Mouse (Mus musculus) intestine, embryonic 16.5 days (tissue): ENCODE data around the gene Mvb12b. TPM values are rescaled to one million over a fixed set of nuclear protein-coding genes. Genes with fewer than 3 reads are reported as not detected.

Source experiments
- ATAC-seq: fragments of 200-750 bp; cut with Nextera tagmentation; 2 replicates; pipeline ENCODE4 v1.8.0; 2017; ENCODE audit warnings: moderate TSS enrichment, moderate library complexity
- H3K27ac ChIP-seq: fragments of 300-500 bp; sonication (generic); 2 replicates; pipeline ENCODE4 v1.5.1; 2014; ENCODE audit warnings: mild to moderate bottlenecking, low read length
- H3K27me3 ChIP-seq: fragments of 300-500 bp; sonication (generic); replicated peaks from 2 replicates; pipeline ENCODE4 v1.6.1; 2014; ENCODE audit warnings: low read length, control low read depth, mixed read lengths; ENCODE audit not compliant: control insufficient read depth, insufficient read depth
- H3K36me3 ChIP-seq: fragments of 300-500 bp; sonication (generic); 2 replicates; pipeline ENCODE4 v1.6.1; 2014; ENCODE audit warnings: low read length, control low read depth; ENCODE audit not compliant: control insufficient read depth, insufficient read depth
- H3K4me1 ChIP-seq: fragments of 300-500 bp; sonication (generic); 2 replicates; pipeline ENCODE4 v1.6.1; 2014; ENCODE audit warnings: low read length, control low read depth, mixed read lengths; ENCODE audit not compliant: control insufficient read depth, insufficient read depth
- H3K4me2 ChIP-seq: fragments of 300-500 bp; sonication (generic); 2 replicates; pipeline ENCODE4 v1.6.1; 2014; ENCODE audit warnings: low read depth, low read length, control low read depth
- H3K4me3 ChIP-seq: fragments of 300-500 bp; sonication (generic); 2 replicates; pipeline ENCODE4 v1.5.1; 2014; ENCODE audit warnings: mild to moderate bottlenecking, low read length
- H3K9ac ChIP-seq: fragments of 300-500 bp; sonication (generic); 2 replicates; pipeline ENCODE4 v1.6.1; 2014; ENCODE audit warnings: low read depth, low read length
- H3K9me3 ChIP-seq: fragments of 300-500 bp; sonication (generic); 2 replicates; pipeline ENCODE4 v1.6.1; 2016; ENCODE audit warnings: low read length, control low read depth; ENCODE audit not compliant: control insufficient read depth
- WGBS: fragments of 180-500 bp; shearing (Covaris S2); extraction: QIAGEN DNeasy Blood & Tissue Kit; methylation state at CpG from one replicate; pipeline ENCODE4 v1.1.7; 2014; 5-methylcytosine and 5-hydroxymethylcytosine counted together
- polyA plus RNA-seq: library from polyadenylated mRNA; unstranded; fragments of >200 nt; fragmentation: Nextera tagmentation; extraction: Ambion mirVana; gene quantifications from 2 replicates; pipeline ENCODE4 v1.2.1, GENCODE M21; 2015

Mvb12b gene
- polyA plus RNA-seq, 1 experiment from 2014 or later, result 7.9 TPM

- no peak overlapping the region for H3K4me3 ChIP-seq
- H3K27me3 ChIP-seq, result peaks cover 7% of the 10 kb centered on the region; the same call in 1 of the 2 replicates
- no peaks in the 10 kb centered on the region for H3K4me1 ChIP-seq
- 67% methylated on average over 3 of the region's 3 CpGs for WGBS
- no peaks in the 10 kb centered on the region for H3K36me3 ChIP-seq
- no peak overlapping the region for H3K4me2 ChIP-seq
- no peak overlapping the region for H3K9ac ChIP-seq
- H3K9me3 ChIP-seq, result 0 out of 2 replicates have a peak, but pooled peaks cover 3% of the 10 kb centered on the region
- ATAC-seq, result no peak
- no peak overlapping the region for H3K27ac ChIP-seq
Measured at GRCm38 (mm10) chr2:33693931-33694330, 193.8 kb downstream of the Mvb12b start.

GRCm38 (mm10) chr2:33689880-33690462 is 197.8 kb downstream of the Mvb12b start:
- Histone ChIP-seq H3K27me3 (peaks cover 9% of the 10 kb centered on the region; the same call in 1 of the 2 replicates), H3K4me2 (no peak overlapping the region), H3K9ac (no peak overlapping the region), H3K4me3 (no peak overlapping the region), H3K27ac (no peak overlapping the region), H3K9me3 (peaks cover 4% of the 10 kb centered on the region; the same call in 1 of the 2 replicates), H3K4me1 (no peaks in the 10 kb centered on the region), H3K36me3 (no peaks in the 10 kb centered on the region)
- ATAC-seq, result no peak
- 24% methylated on average over 9 of the region's 9 CpGs for WGBS

GRCm38 (mm10) chr2:33689155-33689879 is 198.4 kb downstream of the Mvb12b start:
- H3K4me2 ChIP-seq, result no peak overlapping the region
- no peak overlapping the region for H3K4me3 ChIP-seq
- no peak for ATAC-seq
- no peak overlapping the region for H3K27ac ChIP-seq
- peaks cover 4% of the 10 kb centered on the region; the same call in 1 of the 2 replicates for H3K9me3 ChIP-seq
- H3K4me1 ChIP-seq, result no peaks in the 10 kb centered on the region
- H3K9ac ChIP-seq, result no peak overlapping the region
- H3K27me3 ChIP-seq, result peaks cover 9% of the 10 kb centered on the region; the same call in 1 of the 2 replicates
- 49% methylated on average over 23 of the region's 23 CpGs for WGBS
- no peaks in the 10 kb centered on the region for H3K36me3 ChIP-seq

DNA sequence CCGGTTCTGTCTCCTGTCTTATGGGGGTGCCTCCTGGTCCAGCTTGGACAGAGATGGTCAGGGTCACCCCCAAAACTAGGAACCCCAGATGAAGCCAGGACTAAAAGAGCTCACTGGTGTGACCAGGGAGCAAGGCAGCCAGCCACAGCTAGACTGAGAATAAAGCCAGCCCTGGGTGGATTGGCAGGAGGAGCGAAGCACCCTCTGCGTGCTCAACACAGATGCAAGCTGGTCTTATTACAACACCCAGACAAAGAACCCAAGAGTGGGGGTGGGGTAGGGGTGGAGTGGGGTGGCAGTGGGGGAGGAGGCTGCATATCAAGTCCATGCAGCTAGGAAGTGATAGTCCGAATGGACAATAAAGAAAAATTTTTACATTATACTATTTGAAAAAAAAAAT is 204.2 kb downstream of the Mvb12b start:
- Histone ChIP-seq H3K4me3 (no peak overlapping the region), H3K9ac (no peak overlapping the region), H3K4me2 (no peak overlapping the region), H3K36me3 (no peaks in the 10 kb centered on the region), H3K27me3 (no peaks in the 10 kb centered on the region), H3K4me1 (no peaks in the 10 kb centered on the region), H3K27ac (no peak overlapping the region), H3K9me3 (peaks cover 4% of the 10 kb centered on the region; the same call in 1 of the 2 replicates)
- no peak for ATAC-seq
- 79% methylated on average over 4 of the region's 4 CpGs for WGBS

GRCm38 (mm10) chr2:33683095-33683494 is 204.7 kb downstream of the Mvb12b start:
- Histone ChIP-seq H3K9me3 (peaks cover 4% of the 10 kb centered on the region; the same call in 1 of the 2 replicates), H3K27me3 (no peaks in the 10 kb centered on the region), H3K4me1 (no peaks in the 10 kb centered on the region), H3K27ac (no peak overlapping the region), H3K4me2 (no peak overlapping the region), H3K4me3 (no peak overlapping the region), H3K9ac (no peak overlapping the region), H3K36me3 (no peaks in the 10 kb centered on the region)
- ATAC-seq, result no peak
- 46% methylated on average over 6 of the region's 6 CpGs for WGBS

DNA sequence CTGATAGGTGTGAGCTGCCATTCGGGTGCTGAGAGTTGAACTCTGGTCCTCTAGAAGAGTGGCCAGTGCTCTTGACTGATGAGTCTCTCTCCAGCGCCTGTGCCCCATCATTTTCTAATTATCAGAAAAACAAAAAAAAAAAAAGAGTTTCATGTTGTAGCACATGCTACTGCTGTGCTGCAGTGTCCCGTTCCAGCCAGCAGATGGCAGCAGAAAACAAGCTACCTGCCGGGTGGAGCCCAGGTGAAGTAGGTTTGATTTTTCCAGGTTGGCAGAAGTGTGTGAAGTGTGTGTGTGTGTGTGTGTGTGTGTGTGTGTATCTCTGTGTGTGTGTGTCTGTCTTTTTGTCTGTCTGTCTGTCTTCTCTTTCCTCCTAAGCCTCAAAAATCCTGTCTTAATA is 205.5 kb downstream of the Mvb12b start:
- 10% methylated on average over 4 of the region's 4 CpGs for WGBS
- no peak overlapping the region for H3K9ac ChIP-seq
- no peak overlapping the region for H3K27ac ChIP-seq
- H3K9me3 ChIP-seq, result peaks cover 1% of the 10 kb centered on the region; the same call in 1 of the 2 replicates
- H3K4me1 ChIP-seq, result no peaks in the 10 kb centered on the region
- H3K36me3 ChIP-seq, result no peaks in the 10 kb centered on the region
- ATAC-seq, result no peak
- no peak overlapping the region for H3K4me2 ChIP-seq
- H3K27me3 ChIP-seq, result no peaks in the 10 kb centered on the region
- no peak overlapping the region for H3K4me3 ChIP-seq

Other genes starting within 250 kb of the Mvb12b start
- gene Lmx1b, start 247.4 kb downstream of the Mvb12b start, polyA plus RNA-seq, result 0.04 TPM in 1 of 2 replicates, not detected in the other